Mouse (Mus musculus) hindbrain, embryonic 14.5 days (tissue): ENCODE measurements around the gene Gpr12. TPM values are rescaled to one million over a fixed set of nuclear protein-coding genes. Genes with fewer than 3 reads are reported as not detected.
"Not testable (repeated sequence)": the region's sequence is repeated elsewhere in the genome, so short reads cannot be mapped to it uniquely, and the experiment has no call there.

Experiments used
- ATAC-seq: fragments of 200-750 bp; cut with Nextera tagmentation; 2 replicates; pipeline ENCODE4 v1.8.0; 2017; ENCODE audit warnings: moderate number of reproducible peaks, mild to moderate bottlenecking, moderate TSS enrichment, moderate library complexity; ENCODE audit not compliant: low FRiP score
- DNase-seq: peaks from one replicate; pipeline ENCODE4 v3.0.0-alpha.2; 2015; ENCODE audit warnings: low spot score
- H3K27ac ChIP-seq: fragments of 300-500 bp; sonication (generic); 2 replicates; pipeline ENCODE4 v1.5.1; 2014; ENCODE audit warnings: mild to moderate bottlenecking, moderate library complexity
- H3K27me3 ChIP-seq: fragments of 300-500 bp; sonication (generic); 2 replicates; pipeline ENCODE4 v1.6.1; 2014; ENCODE audit warnings: mild to moderate bottlenecking, low read length, mixed read lengths; ENCODE audit not compliant: control insufficient read depth, insufficient read depth
- H3K36me3 ChIP-seq: fragments of 300-500 bp; sonication (generic); replicated peaks from 2 replicates; pipeline ENCODE4 v1.6.1; 2014; ENCODE audit not compliant: control insufficient read depth, insufficient read depth
- H3K4me1 ChIP-seq: fragments of 300-500 bp; sonication (generic); replicated peaks from 2 replicates; pipeline ENCODE4 v1.6.1; 2014; ENCODE audit warnings: antibody characterized with exemption, low read length, mixed read lengths; ENCODE audit not compliant: control insufficient read depth, insufficient read depth
- H3K4me2 ChIP-seq: fragments of 300-500 bp; sonication (generic); replicated peaks from 2 replicates; pipeline ENCODE4 v1.6.1; 2014; ENCODE audit warnings: mild to moderate bottlenecking, moderate library complexity
- H3K4me3 ChIP-seq: fragments of 300-500 bp; sonication (generic); replicated peaks from 2 replicates; pipeline ENCODE4 v1.5.1; 2014; ENCODE audit warnings: mild to moderate bottlenecking, low read length
- H3K9ac ChIP-seq: fragments of 300-500 bp; sonication (generic); 2 replicates; pipeline ENCODE4 v1.6.1; 2014
- H3K9me3 ChIP-seq: fragments of 300-500 bp; sonication (generic); 2 replicates; pipeline ENCODE4 v1.6.1; 2016; ENCODE audit warnings: low read length; ENCODE audit not compliant: control insufficient read depth
- WGBS: fragments of 180-500 bp; shearing (Covaris S2); extraction: QIAGEN DNeasy Blood & Tissue Kit; methylation state at CpG from one replicate; pipeline ENCODE4 v1.1.7; 2014; 5-methylcytosine and 5-hydroxymethylcytosine counted together
- polyA plus RNA-seq: library from polyadenylated mRNA; unstranded; fragments of >200 nt; fragmentation: Nextera tagmentation; extraction: Ambion mirVana; gene quantifications from 2 replicates; pipeline ENCODE4 v1.2.1, GENCODE M21; 2014

Gpr12 gene
- polyA plus RNA-seq, 1 experiment from 2014 or later = 17.5 TPM

- H3K4me2 ChIP-seq = no peak overlapping the region
- ATAC-seq (no peak; the same call in 1 of the 2 replicates), DNase-seq (no peak)
- no peak overlapping the region for H3K27ac ChIP-seq
- H3K9ac ChIP-seq = no peak overlapping the region
- H3K4me1 ChIP-seq = no peaks in the 10 kb centered on the region
- H3K4me3 ChIP-seq = no peak overlapping the region
- H3K9me3 ChIP-seq = peaks cover 15% of the 10 kb centered on the region
- no peaks in the 10 kb centered on the region for H3K36me3 ChIP-seq
- 7% methylated on average over 5 of the region's 5 CpGs for WGBS
- peaks cover 28% of the 10 kb centered on the region for H3K27me3 ChIP-seq
Observed at GRCm38 (mm10) chr5:146592580-146592979, 7.5 kb upstream of the Gpr12 start.

- H3K27ac ChIP-seq = no peak overlapping the region
- no peaks in the 10 kb centered on the region for H3K4me1 ChIP-seq
- no peak overlapping the region for H3K4me2 ChIP-seq
- peaks cover 15% of the 10 kb centered on the region for H3K9me3 ChIP-seq
- H3K36me3 ChIP-seq = no peaks in the 10 kb centered on the region
- WGBS = 76% methylated on average over 4 of the region's 4 CpGs
- DNase-seq (no peak), ATAC-seq (no peak)
- H3K27me3 ChIP-seq = peaks cover 36% of the 10 kb centered on the region
- no peak overlapping the region for H3K4me3 ChIP-seq
- no peak overlapping the region for H3K9ac ChIP-seq
Observed at GRCm38 (mm10) chr5:146591636-146592035, 6.6 kb upstream of the Gpr12 start.

- H3K27me3 ChIP-seq = peaks cover 42% of the 10 kb centered on the region
- ATAC-seq (no peak), DNase-seq (no peak)
- H3K4me1 ChIP-seq = no peaks in the 10 kb centered on the region
- H3K9ac ChIP-seq = no peak overlapping the region
- 50% methylated on average over 4 of the region's 4 CpGs for WGBS
- peaks cover 15% of the 10 kb centered on the region for H3K9me3 ChIP-seq
- no peak overlapping the region for H3K27ac ChIP-seq
- H3K36me3 ChIP-seq = no peaks in the 10 kb centered on the region
- no peak overlapping the region for H3K4me2 ChIP-seq
- H3K4me3 ChIP-seq = no peak overlapping the region
Observed at GRCm38 (mm10) chr5:146590987-146591386, 5.9 kb upstream of the Gpr12 start.

- Histone ChIP-seq H3K4me1 (no peaks in the 10 kb centered on the region; the same call in 1 of the 2 replicates), H3K36me3 (no peaks in the 10 kb centered on the region), H3K4me3 (no peak overlapping the region), H3K4me2 (no peak overlapping the region), H3K27me3 (peaks cover 60% of the 10 kb centered on the region), H3K9ac (no peak overlapping the region), H3K9me3 (no peaks in the 10 kb centered on the region), H3K27ac (no peak overlapping the region)
- no peak for DNase-seq
- WGBS = 70% methylated on average over 8 of the region's 8 CpGs
- ATAC-seq = no peak
Observed at GRCm38 (mm10) chr5:146586357-146587070, 1.5 kb upstream of the Gpr12 start.

GRCm38 (mm10) chr5:146585307-146585651, 240 bp upstream of the Gpr12 start:
- H3K4me3 ChIP-seq = peak overlapping the region; percentile 64
- H3K27me3 ChIP-seq = peaks cover 59% of the 10 kb centered on the region
- WGBS = 13% methylated on average over 10 of the region's 10 CpGs
- ATAC-seq (no peak), DNase-seq (no peak)
- H3K4me2 ChIP-seq = peak overlapping the region; percentile 87
- no peak overlapping the region for H3K27ac ChIP-seq
- H3K36me3 ChIP-seq = no peaks in the 10 kb centered on the region
- peak overlapping the region; percentile 59 for H3K9ac ChIP-seq
- no peaks in the 10 kb centered on the region; the same call in 1 of the 2 replicates for H3K4me1 ChIP-seq
- no peaks in the 10 kb centered on the region for H3K9me3 ChIP-seq

GRCm38 (mm10) chr5:146584156-146584477, 922 bp downstream of the Gpr12 start:
- DNase-seq (no peak), ATAC-seq (no peak)
- Histone ChIP-seq H3K27ac (0 out of 2 replicates have a peak overlapping the region, but pooled peaks have one; percentile 0), H3K4me2 (peak overlapping the region; percentile 87), H3K4me1 (no peaks in the 10 kb centered on the region; the same call in 1 of the 2 replicates), H3K9me3 (no peaks in the 10 kb centered on the region), H3K36me3 (no peaks in the 10 kb centered on the region), H3K4me3 (peak overlapping the region; percentile 64), H3K9ac (peak overlapping the region; percentile 59), H3K27me3 (peaks cover 51% of the 10 kb centered on the region)
- 8% methylated on average over 10 of the region's 10 CpGs for WGBS

- 96% methylated on average over 3 of the region's 3 CpGs for WGBS
- Histone ChIP-seq H3K9me3 (no peaks in the 10 kb centered on the region), H3K27me3 (no peaks in the 10 kb centered on the region), H3K4me2 (no peak overlapping the region), H3K27ac (no peak overlapping the region), H3K36me3 (no peaks in the 10 kb centered on the region), H3K4me3 (no peak overlapping the region), H3K9ac (no peak overlapping the region), H3K4me1 (no peaks in the 10 kb centered on the region)
- DNase-seq (no peak), ATAC-seq (no peak)
Observed at GRCm38 (mm10) chr5:146576668-146577067, 8.4 kb downstream of the Gpr12 start.

- H3K9me3 ChIP-seq, H3K36me3 ChIP-seq, H3K4me1 ChIP-seq, H3K4me2 ChIP-seq, DNase-seq, H3K27me3 ChIP-seq, H3K4me3 ChIP-seq, ATAC-seq, H3K27ac ChIP-seq, H3K9ac ChIP-seq: not testable (repeated sequence)
- 97% methylated on average over 4 of the region's 4 CpGs for WGBS
Observed at GRCm38 (mm10) chr5:146572735-146573042, 12.3 kb downstream of the Gpr12 start.

GRCm38 (mm10) chr5:146571830-146572734, 13.0 kb downstream of the Gpr12 start:
- not testable (repeated sequence) for H3K27me3 ChIP-seq, H3K9ac ChIP-seq, H3K27ac ChIP-seq, H3K9me3 ChIP-seq, H3K36me3 ChIP-seq, H3K4me1 ChIP-seq, DNase-seq, H3K4me3 ChIP-seq, H3K4me2 ChIP-seq
- peak; percentile 51; the same call in 1 of the 2 replicates for ATAC-seq
- 50% methylated on average over 6 of the region's 6 CpGs for WGBS
